Mouse (Mus musculus) ES-E14 (cell line): Measurements from ENCODE around the gene Naxe. TPM values are rescaled to one million over a fixed set of nuclear protein-coding genes. Genes with fewer than 3 reads are reported as not detected.

Experiments used
- DNase-seq: peaks from one replicate; pipeline ENCODE4 v3.0.0-alpha.2; 2013; ENCODE audit warnings: low read depth, low spot score
- H3K27ac ChIP-seq: 2 replicates; pipeline ENCODE4 v1.5.1; 2012; ENCODE audit warnings: low read depth, mild to moderate bottlenecking, low read length, moderate library complexity, mixed read lengths; ENCODE audit not compliant: poor library complexity, insufficient read depth, severe bottlenecking
- H3K36me3 ChIP-seq: 2 replicates; pipeline ENCODE4 v1.6.1; 2012; ENCODE audit warnings: mild to moderate bottlenecking, low read length, moderate library complexity, mixed read lengths; ENCODE audit not compliant: control insufficient read depth, poor library complexity, insufficient read depth, severe bottlenecking
- H3K4me1 ChIP-seq, 2 experiments: fragments of 150-350 bp in 1 of 2; sonication (generic) in 1 of 2; 2 replicates each; pipeline ENCODE4 v1.6.1; 2012; ENCODE audit warnings: low read length in 2 of 2, mild to moderate bottlenecking in 1 of 2, mixed read lengths in 1 of 2; ENCODE audit not compliant: control insufficient read depth in 2 of 2, insufficient read depth in 2 of 2, poor library complexity in 1 of 2
- H3K4me3 ChIP-seq, 2 experiments: fragments of 150-350 bp in 1 of 2; sonication (generic) in 1 of 2; 2 replicates each; pipeline ENCODE4 v1.5.1; 2012; ENCODE audit warnings: low read length in 2 of 2, low read depth in 1 of 2, mild to moderate bottlenecking in 1 of 2, mixed read lengths in 1 of 2; ENCODE audit not compliant: insufficient read depth in 1 of 2, poor library complexity in 1 of 2, severe bottlenecking in 1 of 2
- H3K9ac ChIP-seq: 2 replicates; pipeline ENCODE4 v1.6.1; 2012; ENCODE audit warnings: low read depth, mild to moderate bottlenecking, low read length, mixed read lengths; ENCODE audit not compliant: poor library complexity, insufficient read depth, severe bottlenecking
- H3K9me3 ChIP-seq: fragments of 150-350 bp; sonication (generic); 2 replicates; pipeline ENCODE4 v1.6.1; 2012; ENCODE audit warnings: low read depth, mild to moderate bottlenecking, low read length; ENCODE audit not compliant: control insufficient read depth, insufficient read depth
- CHD2 ChIP-seq: IDR thresholded peaks from 2 replicates; pipeline ENCODE4 v1.6.1; 2014; ENCODE audit warnings: mild to moderate bottlenecking, low read depth, low read length, inconsistent platforms
- HCFC1 ChIP-seq: IDR thresholded peaks from 2 replicates; pipeline ENCODE4 v1.6.1; 2012; ENCODE audit warnings: low read length, inconsistent platforms, borderline replicate concordance; ENCODE audit not compliant: insufficient read depth
- MAFK ChIP-seq: IDR thresholded peaks from 2 replicates; pipeline ENCODE4 v1.6.1; 2014; ENCODE audit warnings: mild to moderate bottlenecking, low read depth, low read length, inconsistent platforms; ENCODE audit not compliant: insufficient read depth
- ZC3H11A ChIP-seq: IDR thresholded peaks from 2 replicates; pipeline ENCODE4 v1.6.1; 2012; ENCODE audit warnings: low read depth, mild to moderate bottlenecking, inconsistent platforms, low read length, borderline replicate concordance
- ZNF384 ChIP-seq: IDR thresholded peaks from 2 replicates; pipeline ENCODE4 v1.6.1; 2012; ENCODE audit warnings: low read depth, low read length, inconsistent platforms
- in situ Hi-C, 2 experiments: fragments of 600-800 bp; cut with MboI; formaldehyde crosslinking; loops; one replicate each; pipeline ENCODE4 v1.15.1; 2025; ENCODE audit warnings: low sequenced_read_pairs in 2 of 2, inconsistent platforms in 1 of 2; ENCODE audit not compliant: unreplicated experiment in 2 of 2
- total RNA-seq: library from RNA; depleted of rRNA; stranded (reverse); fragments of 300-350 nt; gene quantifications from 2 replicates; pipeline ENCODE4 v1.2.3, GENCODE M21; 2012

Naxe gene
- total RNA-seq, 1 experiment = 117 TPM

- Histone ChIP-seq H3K4me1 (peaks cover 0 to 6% of the 10 kb centered on the region in 2 experiments; a peak in 1 of 4 replicates), H3K36me3 (no peaks in the 10 kb centered on the region), H3K27ac (no peak overlapping the region), H3K4me3 (no peak overlapping the region), H3K9ac (no peak overlapping the region; the same call in 1 of the 2 replicates), H3K9me3 (no peaks in the 10 kb centered on the region)
- TF ChIP-seq ZNF384 = no peak
- TF ChIP-seq ZC3H11A = no peak
- TF ChIP-seq CHD2 = no peak
- no peak for TF ChIP-seq HCFC1
- TF ChIP-seq MAFK = no peak
- in situ Hi-C loops = no loop called here
- no peak for DNase-seq
Observed at GRCm38 (mm10) chr3:88030608-88031395, 27.5 kb downstream of the Naxe start.

- TF ChIP-seq ZNF384 = no peak
- no peak for TF ChIP-seq CHD2
- no peak for TF ChIP-seq ZC3H11A
- no peak for TF ChIP-seq HCFC1
- TF ChIP-seq MAFK = no peak
- Histone ChIP-seq H3K4me1 (peaks cover 0 to 6% of the 10 kb centered on the region in 2 experiments; a peak in 1 of 4 replicates), H3K9ac (no peak within 1 kb of the TSS), H3K4me3 (no peak within 1 kb of the TSS), H3K9me3 (no peaks in the 10 kb centered on the region), H3K36me3 (no peaks in the 10 kb centered on the region), H3K27ac (no peak within 1 kb of the TSS)
- in situ Hi-C loops = no loop called here
- DNase-seq = no peak
Observed at GRCm38 (mm10) chr3:88027434-88028186, 30.7 kb downstream of the Naxe start, which contains the start of gene Hapln2. TSS of gene Hapln2 (minus strand) at chr3:88027583.

- TF ChIP-seq ZNF384 = no peak
- no peak for TF ChIP-seq ZC3H11A
- TF ChIP-seq HCFC1 = no peak
- no peak for TF ChIP-seq CHD2
- TF ChIP-seq MAFK = no peak
- H3K4me1 ChIP-seq = no peaks in the 10 kb centered on the region
- no peaks in the 10 kb centered on the region for H3K36me3 ChIP-seq
- no peak overlapping the region for H3K27ac ChIP-seq
- H3K9ac ChIP-seq = no peak overlapping the region
- no peaks in the 10 kb centered on the region for H3K9me3 ChIP-seq
- H3K4me3 ChIP-seq = no peak overlapping the region
- in situ Hi-C loops = no loop called here
- DNase-seq = no peak
Observed at GRCm38 (mm10) chr3:88026823-88027222, 31.5 kb downstream of the Naxe start.

- TF ChIP-seq ZNF384 = no peak
- H3K36me3 ChIP-seq = no peaks in the 10 kb centered on the region
- peak overlapping the region; percentile 15; the same call in 1 of the 2 replicates for H3K9ac ChIP-seq
- in situ Hi-C loops = loop anchor here in 1 of 2 experiments (5.0 kb wide), 1 partner anchor 49 kb away; no protein-coding TSS in a partner anchor
- no peaks in the 10 kb centered on the region for H3K9me3 ChIP-seq
- peak overlapping the region; percentile 70 to 89 for H3K4me3 ChIP-seq
- H3K27ac ChIP-seq = no peak overlapping the region
- no peak for DNase-seq
- no peaks in the 10 kb centered on the region for H3K4me1 ChIP-seq
Observed at GRCm38 (mm10) chr3:88023192-88024074, 34.9 kb downstream of the Naxe start.
